Mouse (Mus musculus) liver, embryonic 11.5 days (tissue): Measurements from ENCODE around the gene Dpt. TPM values are rescaled to one million over a fixed set of nuclear protein-coding genes. Genes with fewer than 3 reads are reported as not detected.

Source experiments
- ATAC-seq: fragments of 200-750 bp; cut with Nextera tagmentation; replicated peaks from 2 replicates; pipeline ENCODE4 v1.8.0; 2017; ENCODE audit warnings: moderate number of reproducible peaks, mild to moderate bottlenecking, moderate TSS enrichment, moderate library complexity; ENCODE audit not compliant: low FRiP score
- DNase-seq: peaks from one replicate; pipeline ENCODE4 v3.0.0-alpha.2; 2017; ENCODE audit warnings: low spot score
- H3K27ac ChIP-seq: fragments of 300-500 bp; sonication (generic); 2 replicates; pipeline ENCODE4 v1.5.1; 2014; ENCODE audit warnings: mild to moderate bottlenecking, low read depth, low read length, control low read depth
- H3K27me3 ChIP-seq: fragments of 300-500 bp; sonication (generic); replicated peaks from 2 replicates; pipeline ENCODE4 v1.6.1; 2014; ENCODE audit warnings: low read length, mixed read lengths; ENCODE audit not compliant: control insufficient read depth, insufficient read depth
- H3K36me3 ChIP-seq: fragments of 300-500 bp; sonication (generic); 2 replicates; pipeline ENCODE4 v1.6.1; 2014; ENCODE audit warnings: mild to moderate bottlenecking, low read length, moderate library complexity, mixed read lengths; ENCODE audit not compliant: control insufficient read depth, insufficient read depth
- H3K4me1 ChIP-seq: fragments of 300-500 bp; sonication (generic); replicated peaks from 2 replicates; pipeline ENCODE4 v1.6.1; 2014; ENCODE audit warnings: low read length, mixed read lengths; ENCODE audit not compliant: control insufficient read depth, insufficient read depth
- H3K4me2 ChIP-seq: fragments of 300-500 bp; sonication (generic); 2 replicates; pipeline ENCODE4 v1.6.1; 2014; ENCODE audit warnings: mild to moderate bottlenecking, control low read depth, moderate library complexity
- H3K4me3 ChIP-seq: fragments of 300-500 bp; sonication (generic); 2 replicates; pipeline ENCODE4 v1.5.1; 2014; ENCODE audit warnings: low read depth, low read length, control low read depth
- H3K9ac ChIP-seq: fragments of 300-500 bp; sonication (generic); 2 replicates; pipeline ENCODE4 v1.6.1; 2014; ENCODE audit warnings: low read depth, low read length, control low read depth
- H3K9me3 ChIP-seq: fragments of 300-500 bp; sonication (generic); 2 replicates; pipeline ENCODE4 v1.6.1; 2016; ENCODE audit warnings: low read length, inconsistent platforms, mixed read lengths; ENCODE audit not compliant: control insufficient read depth
- WGBS: fragments of 180-500 bp; shearing (Covaris S2); extraction: QIAGEN DNeasy Blood & Tissue Kit; methylation state at CpG from one replicate; pipeline ENCODE4 v1.1.7; 2014; 5-methylcytosine and 5-hydroxymethylcytosine counted together
- polyA plus RNA-seq: library from polyadenylated mRNA; unstranded; fragments of >200 nt; fragmentation: Nextera tagmentation; extraction: Ambion mirVana; gene quantifications from 2 replicates; pipeline ENCODE4 v1.2.1, GENCODE M21; 2014

Gene Dpt
- polyA plus RNA-seq: not detected in 2 replicates

GRCm38 (mm10) chr1:164796471-164796870, at the start of gene Dpt:
Gene Dpt, plus strand, starts transcription at chr1:164796644.
- DNase-seq (no peak), ATAC-seq (no peak)
- no peak within 1 kb of the TSS for H3K4me3 ChIP-seq
- H3K4me2 ChIP-seq: no peak within 1 kb of the TSS
- no peaks in the 10 kb centered on the region for H3K9me3 ChIP-seq
- WGBS: 83% methylated on average over 8 of the region's 8 CpGs
- no peaks in the 10 kb centered on the region for H3K27me3 ChIP-seq
- H3K4me1 ChIP-seq: no peaks in the 10 kb centered on the region
- no peak within 1 kb of the TSS for H3K9ac ChIP-seq
- no peak within 1 kb of the TSS for H3K27ac ChIP-seq
- no peaks in the 10 kb centered on the region for H3K36me3 ChIP-seq

GRCm38 (mm10) chr1:164753736-164754135, 42.7 kb upstream of the Dpt start:
- no peak overlapping the region for H3K27ac ChIP-seq
- H3K4me2 ChIP-seq: no peak overlapping the region
- no peaks in the 10 kb centered on the region for H3K36me3 ChIP-seq
- H3K27me3 ChIP-seq: no peaks in the 10 kb centered on the region
- H3K9me3 ChIP-seq: no peaks in the 10 kb centered on the region
- 86% methylated on average over 4 of the region's 4 CpGs for WGBS
- DNase-seq (no peak), ATAC-seq (no peak)
- no peak overlapping the region for H3K9ac ChIP-seq
- H3K4me1 ChIP-seq: no peaks in the 10 kb centered on the region
- H3K4me3 ChIP-seq: no peak overlapping the region

GRCm38 (mm10) chr1:164755671-164756070, 40.8 kb upstream of the Dpt start:
- Histone ChIP-seq H3K36me3 (no peaks in the 10 kb centered on the region), H3K27ac (no peak overlapping the region), H3K4me1 (no peaks in the 10 kb centered on the region), H3K9me3 (no peaks in the 10 kb centered on the region), H3K4me2 (no peak overlapping the region), H3K27me3 (no peaks in the 10 kb centered on the region), H3K9ac (no peak overlapping the region), H3K4me3 (no peak overlapping the region)
- DNase-seq: no peak
- ATAC-seq: no peak
- WGBS: 74% methylated on average over 3 of the region's 3 CpGs

- 48% methylated on average over 2 of the region's 2 CpGs for WGBS
- no peak for DNase-seq
These were observed 39.5 kb upstream of the Dpt start for GRCm38 (mm10) chr1:164756951-164757350.

GRCm38 (mm10) chr1:164758401-164758800, 38.0 kb upstream of the Dpt start:
- H3K27ac ChIP-seq: no peak overlapping the region
- WGBS: 76% methylated on average over 2 of the region's 2 CpGs
- H3K4me3 ChIP-seq: no peak overlapping the region

More at GRCm38 (mm10) chr1:164756951-164757350, 39.5 kb upstream of the Dpt start:
- H3K4me1 ChIP-seq: no peaks in the 10 kb centered on the region
- no peak overlapping the region for H3K4me3 ChIP-seq
- ATAC-seq: no peak
- no peaks in the 10 kb centered on the region for H3K27me3 ChIP-seq
- no peak overlapping the region for H3K4me2 ChIP-seq
- H3K27ac ChIP-seq: no peak overlapping the region
- H3K36me3 ChIP-seq: no peaks in the 10 kb centered on the region
- H3K9ac ChIP-seq: no peak overlapping the region
- H3K9me3 ChIP-seq: no peaks in the 10 kb centered on the region

GRCm38 (mm10) chr1:164762276-164762675, 34.2 kb upstream of the Dpt start:
- 57% methylated on average over 2 of the region's 2 CpGs for WGBS
- no peak for DNase-seq
- no peak for ATAC-seq

More at GRCm38 (mm10) chr1:164758401-164758800, 38.0 kb upstream of the Dpt start:
- no peaks in the 10 kb centered on the region for H3K4me1 ChIP-seq
- no peaks in the 10 kb centered on the region for H3K36me3 ChIP-seq
- H3K9ac ChIP-seq: no peak overlapping the region
- no peak for DNase-seq
- no peak overlapping the region for H3K4me2 ChIP-seq
- no peaks in the 10 kb centered on the region for H3K27me3 ChIP-seq
- ATAC-seq: no peak
- H3K9me3 ChIP-seq: no peaks in the 10 kb centered on the region

GRCm38 (mm10) chr1:164766646-164767045, 29.8 kb upstream of the Dpt start:
- Histone ChIP-seq H3K27me3 (no peaks in the 10 kb centered on the region), H3K9ac (no peak overlapping the region), H3K4me3 (no peak overlapping the region), H3K4me2 (no peak overlapping the region), H3K36me3 (no peaks in the 10 kb centered on the region), H3K9me3 (no peaks in the 10 kb centered on the region), H3K4me1 (no peaks in the 10 kb centered on the region), H3K27ac (no peak overlapping the region)
- WGBS: 85% methylated on average over 3 of the region's 3 CpGs
- ATAC-seq (no peak), DNase-seq (no peak)

More at GRCm38 (mm10) chr1:164762276-164762675, 34.2 kb upstream of the Dpt start:
- no peaks in the 10 kb centered on the region for H3K27me3 ChIP-seq
- H3K4me1 ChIP-seq: no peaks in the 10 kb centered on the region
- H3K9me3 ChIP-seq: no peaks in the 10 kb centered on the region
- H3K4me2 ChIP-seq: no peak overlapping the region
- H3K27ac ChIP-seq: no peak overlapping the region
- no peaks in the 10 kb centered on the region for H3K36me3 ChIP-seq
- no peak overlapping the region for H3K4me3 ChIP-seq
- no peak overlapping the region for H3K9ac ChIP-seq

- ATAC-seq (no peak), DNase-seq (no peak)
- Histone ChIP-seq H3K9ac (no peak overlapping the region), H3K4me2 (no peak overlapping the region), H3K4me1 (no peaks in the 10 kb centered on the region), H3K27ac (no peak overlapping the region), H3K36me3 (no peaks in the 10 kb centered on the region), H3K4me3 (no peak overlapping the region), H3K27me3 (no peaks in the 10 kb centered on the region), H3K9me3 (no peaks in the 10 kb centered on the region; the same call in 1 of the 2 replicates)
- WGBS: 85% methylated on average over 7 of the region's 7 CpGs
These were observed 25.8 kb upstream of the Dpt start for GRCm38 (mm10) chr1:164770611-164771010.

GRCm38 (mm10) chr1:164780851-164781510, 15.5 kb upstream of the Dpt start:
- Histone ChIP-seq H3K27me3 (no peaks in the 10 kb centered on the region), H3K4me3 (no peak overlapping the region), H3K9me3 (no peaks in the 10 kb centered on the region), H3K36me3 (no peaks in the 10 kb centered on the region), H3K4me2 (no peak overlapping the region), H3K27ac (no peak overlapping the region), H3K9ac (no peak overlapping the region), H3K4me1 (no peaks in the 10 kb centered on the region)
- no peak for ATAC-seq
- no peak for DNase-seq
- 67% methylated on average over 7 of the region's 7 CpGs for WGBS
